Mouse (Mus musculus) urinary bladder, postnatal 4 days (tissue): ENCODE data around the gene Upf2.

ENCODE experiments used
- DNase-seq, 2 experiments: peaks; one replicate each; pipeline ENCODE4 v3.0.0; 2021 to 2022; ENCODE audit warnings: low spot score in 2 of 2

Gene Upf2

DNA sequence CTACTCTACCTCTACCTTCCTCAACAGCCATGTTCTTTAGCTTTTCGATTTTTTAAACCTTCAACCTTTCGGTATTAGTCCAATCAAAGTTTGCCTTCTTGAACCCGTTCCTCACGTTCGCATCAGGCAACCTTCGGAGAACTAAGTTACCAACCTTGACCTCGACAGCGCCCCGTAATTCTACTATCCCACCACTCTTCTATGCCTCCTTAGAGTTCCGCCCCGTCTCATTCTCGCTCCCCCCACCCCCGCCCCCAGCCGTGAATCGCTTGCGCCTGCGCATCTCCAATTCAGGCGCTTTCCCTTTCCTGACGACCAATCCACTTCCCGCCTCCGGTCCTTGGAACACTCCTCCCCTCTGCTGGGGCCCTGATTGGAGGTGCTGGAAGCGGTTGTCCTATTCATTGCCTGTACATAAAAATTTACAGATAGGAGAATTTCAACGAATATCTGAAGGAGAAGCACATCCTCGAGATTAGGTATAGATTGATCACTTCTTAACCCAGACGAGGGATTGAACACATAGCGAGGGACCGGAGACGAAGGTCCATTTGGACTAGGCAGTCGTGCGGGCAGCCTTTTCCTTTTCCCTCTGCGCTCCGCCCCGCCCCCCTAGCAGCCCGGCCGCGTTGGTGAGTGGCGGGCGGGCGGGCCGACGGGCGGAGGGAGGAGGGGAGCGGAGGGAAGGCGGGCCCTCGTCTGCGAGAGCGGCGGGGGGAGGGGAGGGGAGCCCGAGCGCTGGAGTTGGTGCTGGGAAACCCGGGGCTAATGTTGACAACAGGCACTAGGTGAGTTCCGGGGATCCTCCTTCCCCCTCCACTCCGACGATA lies at the start of gene Upf2:
TSS of gene Upf2 (plus strand) at position 704 of the 830 bp plus-strand sequence.
- DNase-seq: peak; percentile 93 to 96

DNA sequence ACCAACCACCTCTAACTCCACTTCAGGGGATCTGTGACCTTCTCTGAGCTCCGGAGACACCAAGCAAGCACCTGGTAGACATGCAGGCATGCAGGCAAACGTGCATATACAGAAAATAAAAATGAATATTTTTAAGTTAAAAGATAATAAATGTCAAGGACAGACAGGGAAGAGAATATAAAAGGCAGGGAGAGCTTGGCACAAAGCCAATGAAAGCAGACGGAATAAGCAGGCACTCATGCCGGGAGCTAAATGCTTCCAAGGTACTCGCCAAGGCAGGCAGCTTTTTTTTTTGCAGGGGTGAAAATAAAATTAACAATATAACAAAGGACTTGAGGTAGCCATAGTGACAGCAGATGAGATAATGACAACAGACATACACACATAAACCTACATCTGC lies 45.2 kb upstream of the Upf2 start:
- DNase-seq: no peak

- DNase-seq: no peak
Measured at GRCm38 (mm10) chr2:5906625-5907024, 44.6 kb upstream of the Upf2 start.

GRCm38 (mm10) chr2:5911282-5911965 lies 39.8 kb upstream of the Upf2 start:
- no peak for DNase-seq

DNA sequence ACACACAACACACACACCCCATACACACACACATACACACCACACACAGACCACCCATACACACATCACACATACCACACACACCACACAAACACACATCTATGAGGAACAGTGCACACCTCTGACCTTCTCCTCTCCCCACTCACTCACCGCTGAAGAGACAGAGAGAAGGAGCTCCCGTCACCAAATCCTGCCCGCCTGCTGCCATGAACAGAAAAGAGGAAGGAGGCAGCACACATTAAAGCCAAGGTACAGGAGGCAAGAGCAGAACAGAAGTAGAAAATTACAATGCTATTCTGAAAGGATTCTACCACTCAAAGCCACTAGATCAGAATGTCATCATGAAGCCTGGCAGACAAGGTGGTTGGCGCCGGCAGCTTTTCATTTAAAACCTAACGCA lies 28.4 kb upstream of the Upf2 start:
- no peak for DNase-seq

DNA sequence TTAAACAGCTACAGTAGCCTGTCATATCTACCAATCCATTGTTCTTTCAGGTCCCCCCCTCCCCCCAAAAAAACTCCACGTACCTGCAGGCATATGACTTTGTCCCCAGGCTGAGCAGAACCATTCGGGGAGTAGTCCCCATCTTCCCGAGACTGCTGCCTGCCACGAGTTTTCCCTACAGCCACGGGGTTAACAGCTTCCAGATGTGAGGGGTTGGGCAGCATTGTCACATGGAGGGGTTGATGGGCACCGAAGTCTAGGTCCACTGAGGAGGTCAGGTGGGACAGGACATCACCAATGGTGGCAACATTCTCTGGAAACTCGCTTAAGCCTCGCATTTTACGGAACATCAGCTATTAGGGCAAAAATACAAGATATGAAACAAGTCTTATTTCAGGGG lies 27.5 kb upstream of the Upf2 start:
- DNase-seq: no peak

- no peak for DNase-seq
Measured at GRCm38 (mm10) chr2:5927481-5927880, 23.8 kb upstream of the Upf2 start.

DNA sequence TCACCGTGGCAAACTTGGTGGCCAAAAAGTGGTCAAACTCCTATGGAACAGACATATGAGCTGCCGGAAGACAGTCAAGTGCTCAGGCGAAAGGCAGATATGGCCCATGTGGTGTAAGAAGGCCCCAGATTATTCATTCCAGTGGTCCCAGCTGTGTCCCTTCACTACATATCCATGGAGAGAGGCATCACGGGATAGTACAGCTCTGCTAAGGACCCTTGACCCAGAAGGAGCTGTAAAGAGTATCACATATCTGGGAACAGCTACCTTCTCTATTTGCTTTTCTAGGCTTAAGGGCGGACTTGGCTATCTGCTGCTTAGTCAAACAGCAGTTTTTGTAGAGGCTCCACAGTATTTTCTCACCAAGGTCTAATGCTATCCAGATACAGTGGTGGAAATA lies 21.5 kb upstream of the Upf2 start:
- no peak for DNase-seq

- no peak for DNase-seq
Measured at GRCm38 (mm10) chr2:5930291-5931054, 20.8 kb upstream of the Upf2 start.

DNA sequence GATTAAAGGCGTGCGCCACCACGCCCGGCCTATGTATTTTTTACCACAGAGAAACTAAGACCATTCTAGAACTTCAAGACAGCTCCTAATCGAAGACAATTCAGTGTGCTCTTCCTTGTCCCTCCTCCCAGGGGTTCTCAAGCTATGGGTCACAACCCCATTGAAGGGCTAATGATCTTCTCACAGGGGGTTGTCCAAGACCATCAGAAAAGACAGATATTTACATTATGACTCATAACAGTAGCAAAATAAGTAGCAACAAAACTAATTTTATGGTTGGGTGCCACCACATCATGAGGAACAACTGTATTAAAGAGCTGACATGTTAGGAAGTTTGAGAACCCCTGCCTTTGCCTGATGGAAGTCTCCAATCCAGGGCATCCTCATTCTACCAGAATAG lies 19.3 kb upstream of the Upf2 start:
- no peak for DNase-seq

GRCm38 (mm10) chr2:5934936-5935335 lies 16.3 kb upstream of the Upf2 start:
- DNase-seq: no peak

- DNase-seq: no peak
Measured at GRCm38 (mm10) chr2:5936068-5936467, 15.2 kb upstream of the Upf2 start.

DNA sequence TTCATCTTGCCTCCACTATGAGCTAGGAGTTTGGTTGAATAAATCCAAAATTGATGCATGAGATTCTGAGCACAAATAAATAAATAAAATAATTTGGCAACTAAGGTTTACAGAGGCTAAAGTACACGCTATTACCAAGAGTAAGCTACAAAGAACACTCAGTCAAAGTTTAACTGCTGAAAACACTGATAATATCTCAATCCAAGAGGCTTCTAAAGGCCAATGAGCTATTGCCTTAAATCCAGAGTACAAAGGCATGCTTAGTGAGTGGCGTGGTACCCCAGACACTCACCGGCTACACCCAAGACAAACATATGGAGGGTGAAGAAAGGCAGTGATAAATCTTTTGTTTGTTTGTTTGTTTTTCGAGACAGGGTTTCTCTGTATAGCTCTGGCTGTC lies 14.7 kb upstream of the Upf2 start:
- no peak for DNase-seq

DNA sequence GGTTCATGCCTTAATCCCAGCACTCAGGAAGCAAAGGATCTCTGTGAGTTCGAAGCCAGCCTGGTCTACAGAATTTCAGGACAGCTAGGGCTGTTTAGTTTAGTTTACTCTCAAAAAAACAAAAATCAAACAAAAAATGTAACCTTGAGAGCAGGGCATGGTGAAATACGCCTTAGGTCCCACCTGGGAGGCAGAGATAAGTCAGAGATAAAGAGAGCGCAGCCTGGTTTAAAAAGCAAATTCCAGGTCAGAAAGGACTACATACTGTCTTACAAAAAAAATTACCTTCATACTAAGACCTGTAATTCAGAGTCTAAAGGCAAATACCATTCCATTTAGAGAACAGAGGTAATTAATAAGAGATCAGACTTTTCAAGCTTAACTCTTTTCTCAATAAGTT lies 11.9 kb upstream of the Upf2 start:
- no peak for DNase-seq

- DNase-seq: no peak
Measured at GRCm38 (mm10) chr2:5939911-5940310, 11.4 kb upstream of the Upf2 start.

DNA sequence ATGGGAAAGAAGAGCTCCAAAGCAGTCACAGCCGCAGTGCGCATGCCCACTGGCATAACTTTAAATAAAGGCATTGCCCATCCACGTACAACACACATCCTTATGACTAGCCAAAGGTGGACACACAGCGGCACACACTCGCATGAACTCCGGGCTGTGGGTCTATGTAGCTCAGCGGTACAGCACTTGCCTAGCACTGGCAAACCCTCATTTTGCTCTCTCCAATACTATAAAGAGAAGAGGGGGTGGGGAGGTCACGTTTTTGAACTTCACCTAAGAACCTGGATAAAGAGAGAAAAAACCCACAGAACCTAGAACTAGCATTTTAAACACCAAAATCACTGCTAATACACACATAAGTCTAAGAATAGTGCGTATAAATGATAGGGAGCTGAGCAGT lies 10.3 kb upstream of the Upf2 start:
- no peak for DNase-seq

GRCm38 (mm10) chr2:5941861-5942415 lies 9.3 kb upstream of the Upf2 start:
- peak in 1 of 2 experiments; percentile 42 for DNase-seq

- peak; percentile 48 to 70 for DNase-seq
Measured at GRCm38 (mm10) chr2:5942416-5943032, 8.7 kb upstream of the Upf2 start, which contains the start of gene Dhtkd1. Dhtkd1 (minus strand) TSS chr2:5942792.

DNA sequence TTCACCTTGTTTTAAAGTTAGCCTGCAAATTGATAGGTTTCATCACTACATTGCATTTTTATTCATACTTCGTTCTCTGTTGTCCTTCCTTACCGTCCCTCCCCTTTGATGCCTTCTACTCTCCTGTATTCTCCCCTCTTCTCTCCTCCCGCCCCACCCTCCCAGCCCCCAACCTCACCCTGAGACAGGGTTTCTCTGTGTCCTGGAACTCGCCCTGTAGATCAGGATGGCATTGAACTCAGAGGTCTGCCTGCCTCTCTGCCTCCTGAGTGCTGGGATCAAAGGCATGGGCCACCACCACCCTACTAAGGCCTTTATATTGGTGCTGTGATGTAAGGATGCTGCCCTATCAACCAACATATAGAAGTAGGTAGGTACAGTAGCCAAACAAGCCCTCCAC lies 8.2 kb upstream of the Upf2 start:
- no peak for DNase-seq

DNA sequence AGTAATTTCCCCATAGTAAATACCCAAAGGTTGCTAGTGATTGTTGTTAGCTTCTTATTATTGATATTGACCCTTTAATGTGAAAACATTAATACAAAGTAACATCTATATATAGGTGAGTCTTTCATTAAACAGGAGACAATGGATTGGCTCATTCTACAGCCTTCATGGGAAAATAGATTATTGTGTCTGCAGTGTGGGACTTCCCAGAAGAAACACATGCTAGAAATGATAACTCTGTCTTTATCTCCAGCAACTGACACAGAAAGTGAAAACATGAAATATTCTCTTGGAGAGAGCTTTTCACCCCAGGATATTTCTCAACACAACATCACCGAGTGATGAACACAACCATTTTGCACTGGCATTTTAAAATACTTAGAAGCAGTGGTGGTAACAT lies 5.6 kb upstream of the Upf2 start:
- DNase-seq: no peak

GRCm38 (mm10) chr2:5946876-5947275 lies 4.4 kb upstream of the Upf2 start:
- no peak for DNase-seq

GRCm38 (mm10) chr2:5948964-5949363 lies 2.3 kb upstream of the Upf2 start:
- DNase-seq: no peak
